Mouse (Mus musculus): Measurements from ENCODE around the gene Zbtb8os. TPM values are rescaled to one million over a fixed set of nuclear protein-coding genes. Genes with fewer than 3 reads are reported as not detected.

Zbtb8os gene
- total RNA-seq, 2 experiments from 2014 or later, result 31.8 to 32.3 TPM

DNA sequence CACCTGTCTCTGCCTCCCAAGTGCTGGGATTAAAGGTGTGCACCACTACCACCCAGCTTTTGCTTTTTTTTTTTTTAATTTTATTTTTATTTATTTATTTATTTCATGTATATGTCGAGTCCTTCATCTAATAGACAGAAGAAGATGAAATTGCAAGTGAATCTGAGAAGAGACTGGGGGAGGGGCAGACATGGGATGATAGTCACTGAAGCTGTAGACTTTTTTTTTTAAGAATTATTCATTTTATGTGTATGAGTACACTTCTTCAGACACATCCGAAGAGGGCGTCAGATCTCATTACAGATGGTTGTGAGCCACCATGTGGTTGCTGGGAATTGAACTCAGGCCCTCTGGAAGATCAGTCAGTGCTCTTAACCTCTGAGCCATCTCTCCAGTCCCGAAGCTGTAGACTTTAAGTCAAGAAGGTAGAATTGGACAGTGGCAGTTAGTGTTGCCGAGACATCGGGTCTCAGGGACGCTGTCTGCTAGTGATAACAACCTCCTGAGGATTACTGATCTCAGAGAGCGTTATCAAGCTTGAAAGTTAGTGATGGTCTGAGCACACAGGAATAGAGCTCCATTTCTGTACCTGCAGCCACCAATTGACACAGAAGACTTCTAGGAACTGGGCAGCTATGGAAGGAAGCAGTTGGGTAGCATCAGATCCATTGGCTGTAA is 50.9 kb downstream of the Zbtb8os start:
- TF ChIP-seq CTCF (conservative IDR thresholded peaks at IDR 0.05), result no peak
- Histone ChIP-seq H3K27ac (no peak overlapping the region), H3K4me3 (no peak overlapping the region)
- DNase-seq (ENCODE audit: low spot score in 2 of 2), result no peak

DNA sequence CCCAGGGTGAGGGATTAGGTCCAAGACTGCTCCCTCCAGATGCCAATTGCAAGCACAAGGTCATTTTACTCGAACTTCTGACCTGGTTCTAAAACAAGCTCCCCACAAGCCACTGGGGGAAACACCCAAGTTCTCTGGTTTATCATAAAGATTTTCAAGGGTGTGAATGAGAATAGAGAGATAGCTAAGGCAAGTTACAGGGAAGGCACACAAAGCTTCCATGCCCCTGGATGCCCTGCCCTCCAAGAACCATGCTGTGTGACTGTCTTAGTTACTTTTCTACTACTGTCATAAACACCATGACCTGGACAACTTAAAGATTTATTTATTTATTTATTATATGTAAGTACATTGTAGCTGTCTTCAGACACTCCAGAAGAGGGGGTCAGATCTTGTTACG is 51.5 kb downstream of the Zbtb8os start:
- Histone ChIP-seq H3K27ac (no peak overlapping the region), H3K4me3 (no peak overlapping the region)
- no peak for DNase-seq (ENCODE audit: low spot score in 2 of 2)
- no peak for TF ChIP-seq CTCF (conservative IDR thresholded peaks at IDR 0.05)

DNA sequence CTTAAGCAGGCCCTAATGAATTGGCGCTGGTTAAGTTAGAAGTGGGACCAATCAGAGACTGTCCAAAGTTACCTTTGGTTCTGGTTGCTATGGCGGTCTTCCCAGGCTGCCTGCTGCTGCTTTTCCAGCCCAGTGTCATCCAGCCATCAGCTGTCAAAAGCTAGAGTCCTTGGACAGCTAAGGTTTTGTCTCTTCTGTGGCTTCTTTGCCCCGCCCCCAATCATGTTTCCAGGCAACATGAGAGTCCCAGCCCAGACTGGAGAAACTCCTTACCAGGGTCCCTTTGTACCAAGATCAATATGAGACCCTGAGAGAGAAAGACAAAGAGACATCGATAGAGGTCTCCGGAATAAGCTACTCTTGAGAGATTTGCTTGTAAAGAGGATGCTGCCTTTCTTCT is 52.9 kb downstream of the Zbtb8os start:
- DNase-seq (ENCODE audit: low spot score in 2 of 2), result no peak
- no peak for TF ChIP-seq CTCF (conservative IDR thresholded peaks at IDR 0.05)
- Histone ChIP-seq H3K4me3 (no peak overlapping the region), H3K27ac (no peak overlapping the region)

DNA sequence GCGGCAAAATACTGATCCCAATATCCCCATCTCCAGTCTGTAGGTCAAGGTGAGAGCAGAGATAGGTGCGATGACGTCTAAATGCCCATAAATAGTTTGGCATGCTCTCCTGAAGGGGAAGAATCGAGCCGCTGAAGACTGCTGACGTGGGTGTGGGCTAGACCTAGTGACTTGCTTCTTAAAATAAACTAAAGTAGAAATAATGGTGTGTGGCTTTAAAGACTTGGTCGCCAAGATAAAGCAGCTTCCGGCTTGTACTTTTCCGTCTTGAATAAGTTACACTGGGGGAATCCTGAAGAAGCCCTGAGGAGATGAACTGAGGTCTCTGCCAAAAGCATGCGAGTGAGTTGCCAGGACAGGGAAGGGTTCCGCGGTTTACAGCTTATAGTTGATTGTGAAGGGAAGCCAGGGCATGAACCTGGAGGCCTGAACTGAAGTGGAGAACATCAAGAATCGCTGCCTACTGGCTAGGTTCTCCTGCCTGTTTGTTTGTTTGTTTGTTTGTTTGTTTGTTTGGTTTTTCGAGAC is 54.8 kb downstream of the Zbtb8os start:
- no peak for DNase-seq (ENCODE audit: low spot score in 2 of 2)
- no peak for TF ChIP-seq CTCF (conservative IDR thresholded peaks at IDR 0.05)
- Histone ChIP-seq H3K27ac (no peak overlapping the region), H3K4me3 (no peak overlapping the region)

DNA sequence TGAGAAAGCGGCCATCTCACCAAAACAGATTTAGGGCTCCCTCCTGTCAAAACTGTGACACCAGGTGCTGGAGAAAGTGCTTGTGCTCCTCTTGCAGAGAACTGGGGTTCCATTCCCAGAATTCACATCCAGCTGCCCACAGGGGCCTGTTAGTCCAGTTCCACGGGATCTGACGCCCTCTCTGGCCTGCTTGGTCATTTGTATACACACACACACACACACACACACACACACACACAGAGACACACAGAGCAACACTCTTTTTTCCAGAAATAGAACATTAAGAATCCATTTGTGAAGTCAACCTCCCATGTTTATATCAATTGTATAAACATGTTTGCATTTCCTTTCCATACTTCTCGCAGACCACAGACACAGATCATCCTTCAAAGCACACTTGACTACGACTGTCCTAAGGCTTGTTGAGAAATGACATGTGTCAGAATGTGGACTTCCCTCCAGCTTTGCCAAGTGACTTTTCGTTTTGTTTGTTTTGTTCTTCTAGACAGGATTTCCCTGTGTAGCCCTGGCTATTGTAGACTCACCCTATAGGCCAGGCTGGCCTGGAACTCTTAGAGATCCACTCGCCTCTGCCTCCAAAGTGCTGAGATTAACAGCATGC is 55.6 kb downstream of the Zbtb8os start:
- no peak overlapping the region for H3K27ac ChIP-seq
- DNase-seq (ENCODE audit: low spot score in 2 of 2), result no peak
- H3K4me3 ChIP-seq, result no peak overlapping the region
- TF ChIP-seq CTCF (conservative IDR thresholded peaks at IDR 0.05), result no peak

DNA sequence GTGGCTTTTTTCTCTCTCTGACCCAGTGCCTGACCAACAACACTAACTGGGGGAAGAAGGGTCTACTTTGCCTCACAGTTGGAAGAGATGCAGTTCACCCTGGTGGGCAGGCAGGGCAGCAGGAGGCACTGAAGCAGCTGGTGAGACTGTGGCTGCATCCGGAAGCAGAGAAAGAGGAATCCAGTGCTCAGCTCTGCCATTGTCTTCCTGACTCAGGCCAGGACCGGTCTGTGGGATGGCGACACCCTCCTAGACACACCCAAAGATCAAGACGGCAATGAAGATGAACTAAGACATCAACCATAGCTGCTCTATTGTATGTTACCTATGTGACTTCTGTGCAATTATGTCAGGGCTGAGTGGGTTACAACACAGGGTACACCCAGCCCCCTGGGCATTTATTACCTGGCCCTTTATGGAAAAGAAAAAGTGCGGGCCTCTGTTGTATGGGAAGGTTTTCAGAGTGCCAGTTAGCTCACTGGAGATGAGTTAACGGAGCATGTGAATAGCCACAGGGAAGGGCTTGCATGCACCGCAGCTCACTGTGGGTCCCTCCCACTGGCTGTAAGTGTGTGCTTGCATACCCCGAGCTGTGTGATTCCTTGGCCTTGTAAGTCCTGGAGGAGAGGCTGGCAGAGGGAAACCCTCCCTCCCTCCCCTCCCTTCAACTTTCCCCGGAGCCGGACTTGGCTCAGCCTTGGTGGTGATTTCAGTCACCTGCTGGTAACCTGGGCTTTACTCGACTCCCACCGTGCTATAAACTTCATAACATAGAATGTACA is 58.8 kb downstream of the Zbtb8os start:
- no peak for DNase-seq (ENCODE audit: low spot score in 2 of 2)
- H3K4me3 ChIP-seq, result no peak overlapping the region
- TF ChIP-seq CTCF (conservative IDR thresholded peaks at IDR 0.05), result no peak
- H3K27ac ChIP-seq, result no peak overlapping the region

DNA sequence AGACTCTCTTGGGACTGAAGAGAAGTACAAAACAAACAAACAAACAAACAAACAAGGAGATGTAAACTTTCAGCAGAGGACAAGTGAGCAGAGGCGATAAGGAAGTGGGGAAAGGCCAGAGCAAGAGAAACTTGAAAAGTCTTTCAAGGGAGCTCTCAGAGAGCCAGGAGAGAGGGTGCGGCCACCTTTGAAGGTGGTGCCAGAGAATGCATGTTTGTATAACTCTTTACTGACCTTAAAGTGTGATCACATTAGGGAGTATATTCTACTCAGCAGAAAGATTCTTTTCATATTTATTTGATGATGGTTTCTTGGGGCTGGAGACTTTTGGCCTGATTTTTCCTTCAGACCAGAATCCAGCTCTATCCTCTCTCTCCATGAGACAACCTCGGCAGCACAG is 61.5 kb downstream of the Zbtb8os start:
- no peak for TF ChIP-seq CTCF (conservative IDR thresholded peaks at IDR 0.05)
- Histone ChIP-seq H3K27ac (no peak overlapping the region), H3K4me3 (no peak overlapping the region)
- no peak for DNase-seq (ENCODE audit: low spot score in 2 of 2)

DNA sequence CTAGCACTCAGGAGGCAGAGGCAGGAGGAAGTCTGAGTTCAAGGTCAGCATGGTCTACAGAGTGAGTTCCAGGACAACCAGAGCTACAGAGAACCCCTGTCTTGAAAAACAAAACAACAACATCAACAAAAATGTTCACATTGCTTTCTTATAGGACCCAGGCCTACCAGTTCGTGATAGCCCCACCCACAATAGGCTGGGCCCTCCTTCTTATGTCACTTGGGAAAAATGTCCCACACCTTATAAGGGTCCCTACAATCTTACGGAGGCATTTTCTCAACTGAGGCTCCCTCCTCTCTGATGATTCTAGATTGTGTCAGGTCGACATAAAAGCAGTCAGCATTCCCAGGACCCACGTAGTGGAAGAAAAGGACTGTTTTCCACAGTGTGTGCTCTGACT is 64.3 kb downstream of the Zbtb8os start:
- DNase-seq (ENCODE audit: low spot score in 2 of 2), result no peak
- Histone ChIP-seq H3K4me3 (no peak overlapping the region), H3K27ac (no peak overlapping the region)
- no peak for TF ChIP-seq CTCF (conservative IDR thresholded peaks at IDR 0.05)

Other genes starting within 250 kb of the Zbtb8os start
- gene Tmem54, start 230.1 kb upstream of the Zbtb8os start, total RNA-seq (2021), result not detected
- gene Hpca, start 213.7 kb upstream of the Zbtb8os start, total RNA-seq (2021), result 1,000 to 10,000 TPM; 2,418 to 2,601 TPM
- 10 to 100 TPM; 77.5 to 78.6 TPM for gene Fndc5, start 198.7 kb upstream of the Zbtb8os start, total RNA-seq (2021)
- gene S100pbp, start 146.0 kb upstream of the Zbtb8os start, total RNA-seq (2021), result 10 to 100 TPM; 33.6 to 36.0 TPM
- 10 to 100 TPM; 93.4 to 95.1 TPM for gene Yars, start 145.9 kb upstream of the Zbtb8os start, total RNA-seq (2021)
- 1 to 10 TPM; 6.7 to 7.4 TPM for gene C77080, start 74.3 kb upstream of the Zbtb8os start, total RNA-seq (2021)
- gene Sync, start 48.1 kb upstream of the Zbtb8os start, total RNA-seq (2021), result 1 to 10 TPM in 1 of 2 experiments, under 1 TPM in 1; 0.98 to 1.1 TPM
- gene Rbbp4, start 325 bp upstream of the Zbtb8os start, total RNA-seq (2021), result 100 to 1,000 TPM; 117 to 130 TPM
- 1 to 10 TPM; 4.1 TPM for gene Zbtb8a, start 42.4 kb downstream of the Zbtb8os start, total RNA-seq (2021)
- 1 to 10 TPM; 3.9 to 4.0 TPM for gene Zbtb8b, start 105.2 kb downstream of the Zbtb8os start, total RNA-seq (2021)
- 10 to 100 TPM; 56.2 to 62.7 TPM for gene Bsdc1, start 125.9 kb downstream of the Zbtb8os start, total RNA-seq (2021)
- gene Tssk3, start 155.3 kb downstream of the Zbtb8os start, total RNA-seq (2021), result under 1 TPM in 1 of 2 experiments, not detected in 1; 0.38 TPM
- not detected for gene Fam229a, start 155.5 kb downstream of the Zbtb8os start, total RNA-seq (2021)
- gene Marcksl1, start 177.9 kb downstream of the Zbtb8os start, total RNA-seq (2021), result 100 to 1,000 TPM in 1 of 2 experiments, 10 to 100 TPM in 1; 94.6 to 103 TPM
- 10 to 100 TPM; 48.9 to 49.8 TPM for gene Hdac1, start 207.0 kb downstream of the Zbtb8os start, total RNA-seq (2021)
- 1 to 10 TPM; 2.8 to 6.2 TPM for gene Lck, start 237.9 kb downstream of the Zbtb8os start, total RNA-seq (2021)
- under 1 TPM; 0.41 to 0.83 TPM for gene Fam167b, start 242.9 kb downstream of the Zbtb8os start, total RNA-seq (2021)

Data from layer of hippocampus, adult 2 months (tissue).